Mouse (Mus musculus): Measurements from ENCODE around the gene Nsg1.

Nsg1 gene

GRCm38 (mm10) chr5:38151264-38151663 lies 8.4 kb downstream of the Nsg1 start:
- intact Hi-C loops (cut with DNase I) = no loop called here

DNA sequence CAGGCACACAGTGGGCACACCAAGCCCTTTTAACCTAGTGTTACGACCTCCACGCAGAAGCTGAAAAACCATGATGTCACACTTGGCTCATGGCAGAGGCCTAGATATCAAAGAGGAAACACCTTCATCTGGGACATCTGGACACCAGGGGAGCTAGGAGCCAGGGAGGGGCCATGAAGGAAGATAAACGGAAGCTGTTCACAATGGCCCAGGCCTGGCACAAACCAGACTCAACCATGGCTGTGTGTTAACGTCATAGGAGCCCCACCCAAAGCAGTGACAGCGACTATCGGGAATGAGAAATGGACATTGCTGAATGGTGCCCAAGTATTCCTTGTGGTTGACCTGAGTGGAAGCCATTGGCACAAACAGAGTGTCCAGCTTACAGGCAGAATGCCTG lies 13.2 kb downstream of the Nsg1 start:
- intact Hi-C loops (cut with DNase I) = no loop called here

DNA sequence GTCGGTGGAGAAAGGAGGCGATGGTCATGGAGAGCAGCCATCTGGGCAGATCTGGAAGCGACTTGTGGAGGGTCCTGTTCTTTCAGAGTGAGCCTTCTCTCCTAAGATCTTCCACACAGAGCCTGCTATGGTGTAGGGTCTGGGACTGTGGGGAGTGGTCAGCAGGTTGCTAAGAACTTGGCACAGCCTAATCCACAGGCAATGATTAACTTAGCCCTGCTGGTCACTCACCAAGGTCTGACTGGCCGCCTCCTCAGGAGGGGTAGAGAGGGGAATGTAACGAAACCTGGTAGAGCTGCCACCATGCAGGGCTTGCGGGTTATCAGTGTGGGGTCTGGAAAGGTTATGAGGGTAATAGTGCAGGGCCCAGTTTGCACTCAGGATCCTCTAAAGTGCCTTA lies 18.8 kb downstream of the Nsg1 start:
- intact Hi-C loops (cut with DNase I) = no loop called here

DNA sequence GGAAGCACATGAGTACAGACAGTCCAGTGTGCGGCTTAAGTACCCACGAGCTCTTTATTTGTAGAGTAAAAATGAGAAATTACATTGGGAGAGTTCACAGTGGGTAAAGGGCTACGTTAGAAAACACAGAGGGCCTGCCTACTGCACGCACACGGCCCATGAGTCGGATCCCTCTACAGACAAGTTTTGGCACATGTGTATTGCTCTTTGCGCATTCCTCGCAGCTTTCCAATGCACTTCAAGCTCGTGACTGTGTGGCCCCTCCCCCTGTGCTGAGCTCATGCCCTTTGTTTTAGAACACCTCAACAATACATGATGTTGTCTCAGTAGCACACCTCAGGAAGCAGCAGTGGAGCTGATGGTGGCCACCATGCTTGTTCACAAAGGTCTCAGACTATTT lies 22.5 kb downstream of the Nsg1 start:
- intact Hi-C loops (cut with DNase I) = no loop called here

- intact Hi-C loops (cut with DNase I) = no loop called here
These were observed 23.5 kb downstream of the Nsg1 start for GRCm38 (mm10) chr5:38136247-38136646.

DNA sequence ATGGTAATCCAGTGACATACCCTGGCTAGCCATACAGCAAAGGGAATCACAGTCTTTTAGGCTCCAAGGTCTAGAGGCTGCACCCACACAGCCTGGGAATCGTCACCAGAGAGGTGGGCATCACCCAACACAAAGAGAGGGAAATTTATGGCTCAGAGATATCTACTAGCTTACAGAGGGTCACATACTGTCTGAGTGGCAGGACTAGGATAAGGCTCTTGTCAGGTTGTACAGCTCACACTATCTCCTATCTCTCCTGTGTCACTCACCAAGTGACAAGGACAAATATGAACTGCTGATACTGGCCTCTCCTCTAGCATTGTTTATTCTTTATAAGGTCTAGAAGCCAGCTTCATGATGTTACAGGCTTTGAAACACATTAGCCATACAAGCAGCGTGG lies 30.4 kb downstream of the Nsg1 start:
- intact Hi-C loops (cut with DNase I) = no loop called here

- intact Hi-C loops (cut with DNase I) = no loop called here
These were observed 33.0 kb downstream of the Nsg1 start for GRCm38 (mm10) chr5:38126519-38127306.

- intact Hi-C loops (cut with DNase I) = no loop called here
These were observed 38.0 kb downstream of the Nsg1 start for GRCm38 (mm10) chr5:38121699-38122098.

DNA sequence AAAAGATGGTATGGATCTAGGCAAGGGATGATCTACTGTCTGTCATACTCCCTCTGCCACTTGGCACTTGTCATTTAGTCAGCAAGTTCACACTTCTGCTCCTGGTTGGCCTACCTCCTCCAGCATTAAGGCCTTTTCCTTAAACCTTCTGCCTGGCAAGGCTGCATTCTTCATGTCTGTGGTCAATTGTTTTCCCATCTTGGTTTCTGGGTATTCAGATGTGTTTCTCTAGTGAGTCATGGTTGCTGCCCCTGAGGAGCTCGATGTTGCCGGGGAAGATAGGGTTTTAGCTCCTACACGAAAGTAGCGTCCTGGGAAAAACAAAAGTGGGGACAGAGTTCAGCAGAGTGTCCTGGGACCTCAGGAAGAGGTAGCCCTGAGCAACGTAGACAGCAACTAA lies 40.4 kb downstream of the Nsg1 start:
- intact Hi-C loops (cut with DNase I) = no loop called here

DNA sequence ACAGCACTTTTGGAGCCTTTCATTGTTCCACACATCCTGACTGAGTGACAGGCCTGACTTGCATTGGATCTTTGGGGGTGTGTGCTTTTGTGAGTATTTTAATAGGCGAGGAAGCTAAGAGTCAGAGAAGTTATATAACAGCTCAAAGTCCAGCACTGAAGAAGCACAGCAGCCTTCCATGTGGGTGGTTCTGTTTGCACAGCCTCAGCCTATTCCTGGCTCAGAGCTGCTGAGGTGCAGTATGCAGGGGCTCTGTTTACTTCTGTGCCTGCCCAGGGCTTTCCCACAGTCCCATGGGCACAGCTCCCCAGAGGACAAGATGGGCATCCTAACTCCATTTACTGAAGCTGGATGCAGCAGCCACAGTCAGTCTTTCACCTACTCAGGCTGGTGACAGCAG lies 42.7 kb downstream of the Nsg1 start:
- intact Hi-C loops (cut with DNase I) = no loop called here

- intact Hi-C loops (cut with DNase I) = no loop called here
These were observed 45.2 kb downstream of the Nsg1 start for GRCm38 (mm10) chr5:38114526-38114925.

DNA sequence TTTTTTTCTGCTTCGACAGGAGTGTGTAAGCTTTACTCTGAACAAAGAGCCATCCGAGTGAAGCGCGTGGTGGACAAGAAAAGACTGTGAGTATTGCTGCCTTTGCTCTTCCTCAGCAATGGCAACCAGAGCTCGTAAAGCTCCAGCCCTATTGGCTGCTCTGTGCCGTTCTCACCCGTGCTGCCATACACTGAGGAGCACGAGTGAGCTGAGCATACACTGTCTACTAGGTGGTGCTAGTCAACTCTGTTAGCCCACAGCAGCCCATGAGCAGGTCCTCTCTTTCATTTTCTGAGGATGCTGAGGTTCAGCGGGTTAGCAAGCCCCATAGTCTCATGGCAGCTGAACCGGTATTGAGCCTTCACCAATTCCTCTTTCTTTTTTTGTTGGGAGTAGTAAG lies 52.9 kb downstream of the Nsg1 start:
- intact Hi-C loops (cut with DNase I) = no loop called here

GRCm38 (mm10) chr5:38106080-38106697 lies 53.5 kb downstream of the Nsg1 start:
- intact Hi-C loops (cut with DNase I) = no loop called here

DNA sequence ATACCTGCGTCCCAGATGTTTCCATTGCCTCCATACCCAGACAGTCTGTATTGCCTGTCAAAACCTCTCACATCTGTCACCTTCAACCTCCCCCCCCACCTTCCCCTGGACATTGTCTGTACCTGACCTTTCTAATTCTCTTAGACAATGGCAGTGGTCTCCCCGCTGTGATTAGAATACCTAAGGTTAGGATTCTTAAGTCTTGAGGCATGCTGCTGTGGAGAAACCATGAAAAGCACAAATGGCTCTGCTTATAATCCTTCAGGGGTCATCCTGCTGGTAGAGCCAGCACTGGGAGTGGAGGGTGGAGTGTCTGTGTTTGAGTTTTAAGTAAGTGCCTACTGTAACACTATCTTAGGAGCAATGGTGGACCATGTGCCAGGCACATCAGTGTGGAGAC lies 56.8 kb downstream of the Nsg1 start:
- intact Hi-C loops (cut with DNase I) = no loop called here

GRCm38 (mm10) chr5:38099139-38099676 lies 60.5 kb downstream of the Nsg1 start:
- intact Hi-C loops (cut with DNase I) = no loop called here

DNA sequence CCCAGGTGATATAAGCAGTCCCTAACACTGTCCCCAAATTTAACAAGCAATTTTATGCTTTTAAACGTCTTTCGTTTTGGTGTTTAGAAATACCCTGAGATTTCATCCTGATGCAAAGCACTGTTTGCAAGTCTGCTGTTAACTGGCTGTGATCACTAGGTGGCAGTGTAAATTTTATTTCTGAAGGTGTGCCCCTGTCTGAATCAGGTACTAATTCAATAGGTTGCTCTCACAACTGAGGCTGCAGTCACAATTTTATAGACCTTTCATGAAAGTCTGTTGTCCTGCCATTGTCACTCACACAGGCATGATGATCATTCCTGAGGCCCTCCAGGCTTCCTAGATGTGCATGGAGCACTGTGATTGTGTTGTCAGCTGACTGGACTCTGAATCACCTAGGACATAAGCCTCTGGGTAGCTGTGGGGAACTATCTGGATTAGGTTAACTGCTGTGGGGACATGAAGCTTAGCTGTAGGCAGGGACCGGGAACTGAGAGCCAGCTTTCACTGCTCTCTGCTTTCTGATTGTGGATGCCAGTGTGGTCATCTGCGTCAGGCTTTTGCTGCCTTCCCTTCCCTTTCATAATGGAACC lies 62.1 kb downstream of the Nsg1 start:
- intact Hi-C loops (cut with DNase I) = loop anchor here (2.0 kb wide), 1 partner anchor 99 kb away; no protein-coding TSS in a partner anchor

GRCm38 (mm10) chr5:38094331-38094730 lies 65.4 kb downstream of the Nsg1 start:
- intact Hi-C loops (cut with DNase I) = loop anchor here (5.0 kb wide), 1 partner anchor 272 kb away; the partner anchor contains the start of gene Msx1

DNA sequence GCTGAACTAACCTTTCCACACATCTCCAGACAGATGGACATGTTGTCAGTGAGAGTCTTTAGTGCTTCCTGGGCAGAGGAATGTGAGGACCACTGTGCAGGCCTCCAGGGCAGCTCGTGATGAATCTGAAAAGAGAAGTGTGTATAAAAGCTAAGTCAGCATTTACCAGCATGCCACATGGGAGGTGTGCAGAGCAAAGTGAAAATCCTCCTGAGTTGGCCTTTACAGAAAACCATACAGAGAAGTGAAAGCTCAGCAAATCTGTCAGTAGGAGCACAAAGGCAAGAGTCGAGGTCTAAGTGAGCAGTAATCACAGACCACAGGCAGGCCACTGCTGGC lies 67.8 kb downstream of the Nsg1 start:
- intact Hi-C loops (cut with DNase I) = loop anchor here (5.0 kb wide), 1 partner anchor 270 kb away; the partner anchor contains the start of gene Msx1

- intact Hi-C loops (cut with DNase I) = loop anchor here (5.0 kb wide), 1 partner anchor 269 kb away; the partner anchor contains the start of gene Msx1
These were observed 68.4 kb downstream of the Nsg1 start for GRCm38 (mm10) chr5:38091046-38091965.

GRCm38 (mm10) chr5:38090581-38090980 lies 69.1 kb downstream of the Nsg1 start:
- intact Hi-C loops (cut with DNase I) = loop anchor here (5.0 kb wide), 1 partner anchor 268 kb away; the partner anchor contains the start of gene Msx1

DNA sequence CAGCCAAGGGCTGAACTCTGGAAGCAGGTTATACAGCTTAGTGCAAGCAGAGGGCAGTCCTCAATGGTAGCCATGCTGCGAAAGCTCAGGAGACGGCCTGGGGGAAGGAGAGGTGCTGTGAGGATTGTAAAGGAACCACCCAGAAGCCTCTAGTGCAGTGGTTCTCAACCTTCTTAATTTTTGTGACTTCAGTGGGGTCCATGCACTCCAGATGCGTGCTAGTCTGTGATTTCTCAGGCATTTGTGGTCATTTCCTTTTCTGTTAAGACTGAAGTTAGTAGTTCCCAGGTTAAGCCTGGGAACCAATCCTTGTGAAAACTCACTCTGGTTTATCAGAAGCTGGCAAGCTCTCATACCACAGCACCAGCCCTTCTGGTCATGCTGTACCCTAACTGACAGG lies 69.6 kb downstream of the Nsg1 start:
- intact Hi-C loops (cut with DNase I) = loop anchor here (5.0 kb wide), 1 partner anchor 268 kb away; the partner anchor contains the start of gene Msx1
